Mouse (Mus musculus) telencephalon, adult 2 months (tissue): ENCODE measurements around the gene Gm28308.

Experiments
- DNase-seq: peaks from one replicate; pipeline ENCODE4 v3.0.0-alpha.2; 2011; ENCODE audit warnings: low read depth, low spot score

Gm28308 gene

DNA sequence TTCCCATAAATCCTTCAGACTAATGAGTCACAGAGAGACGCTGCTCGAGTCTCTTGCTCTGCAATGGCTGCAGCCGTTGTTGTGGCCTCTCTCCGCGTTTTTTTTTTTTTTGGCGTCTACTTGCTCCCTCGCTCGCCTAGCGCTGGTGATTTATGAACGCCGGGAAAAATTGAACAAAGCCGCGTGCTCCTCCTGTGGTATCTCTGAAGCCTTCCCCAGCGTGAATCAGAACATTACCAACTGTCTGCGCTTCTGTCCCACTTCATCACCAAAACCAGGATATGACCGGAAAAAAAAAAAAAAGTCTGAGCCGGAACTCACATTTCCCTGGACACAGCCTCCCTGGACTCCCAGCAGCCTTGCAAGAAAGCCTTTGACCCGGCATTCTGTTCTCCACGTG lies 27.9 kb downstream of the Gm28308 start:
- DNase-seq, result no peak

- DNase-seq, result no peak
Measured at GRCm38 (mm10) chr6:52184668-52185067, 28.5 kb downstream of the Gm28308 start.

DNA sequence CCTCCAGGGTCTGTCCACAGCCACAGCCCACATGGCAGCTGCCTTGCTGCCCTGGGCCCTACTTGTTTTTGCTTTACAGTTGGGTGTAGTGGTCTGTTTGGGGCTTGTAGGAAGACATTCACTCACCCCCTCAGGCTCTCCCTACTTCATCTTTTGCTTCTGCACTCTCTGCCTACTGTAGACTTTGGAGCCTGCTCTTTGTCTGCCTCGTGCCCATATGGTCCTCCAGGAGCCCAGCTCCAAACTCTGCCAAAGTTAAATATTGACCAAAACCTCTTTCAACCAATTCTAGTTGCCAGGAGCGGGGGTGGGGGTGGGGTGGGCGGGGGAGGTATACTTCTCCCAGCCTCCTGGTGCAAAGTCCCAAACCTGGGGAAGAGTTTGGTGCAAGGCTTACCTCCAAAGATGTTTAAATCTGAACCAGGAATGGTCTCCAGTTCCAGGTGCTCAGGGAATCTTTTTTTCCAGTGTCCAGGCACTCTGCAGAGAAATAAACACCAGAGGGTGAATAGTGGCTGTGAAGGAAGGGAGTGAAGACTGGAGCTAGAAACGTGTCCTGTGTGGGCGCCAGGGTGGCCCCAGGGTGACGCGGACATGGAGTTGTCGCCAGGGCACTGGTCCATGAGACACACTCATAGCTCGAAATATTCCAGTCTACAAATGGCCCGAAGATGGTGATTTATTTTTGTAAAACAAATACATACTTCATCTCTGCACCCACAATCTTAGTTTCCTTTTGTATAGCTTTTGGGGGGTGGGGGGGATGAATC lies 29.6 kb downstream of the Gm28308 start:
- no peak for DNase-seq

DNA sequence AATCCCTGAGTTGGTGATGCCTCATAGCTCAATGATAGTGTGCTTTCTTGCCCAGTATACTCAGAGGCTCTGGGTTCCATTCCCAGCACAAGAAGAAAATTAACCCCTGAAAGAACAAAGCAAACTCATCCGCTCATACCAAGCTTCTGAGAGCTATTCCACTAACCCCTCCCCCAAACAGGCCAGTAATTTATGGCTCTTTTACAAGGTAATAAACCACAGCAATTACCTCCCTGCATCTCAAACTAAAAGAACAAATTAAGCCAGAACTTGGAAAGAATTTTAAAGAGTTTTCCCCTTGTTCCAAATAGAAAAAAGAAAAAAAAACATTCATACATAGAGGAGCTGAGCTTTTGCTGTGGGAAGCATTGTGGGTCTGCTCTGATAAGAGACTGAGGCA lies 30.3 kb downstream of the Gm28308 start:
- DNase-seq, result no peak

GRCm38 (mm10) chr6:52182030-52182429 lies 31.1 kb downstream of the Gm28308 start:
- DNase-seq, result no peak

DNA sequence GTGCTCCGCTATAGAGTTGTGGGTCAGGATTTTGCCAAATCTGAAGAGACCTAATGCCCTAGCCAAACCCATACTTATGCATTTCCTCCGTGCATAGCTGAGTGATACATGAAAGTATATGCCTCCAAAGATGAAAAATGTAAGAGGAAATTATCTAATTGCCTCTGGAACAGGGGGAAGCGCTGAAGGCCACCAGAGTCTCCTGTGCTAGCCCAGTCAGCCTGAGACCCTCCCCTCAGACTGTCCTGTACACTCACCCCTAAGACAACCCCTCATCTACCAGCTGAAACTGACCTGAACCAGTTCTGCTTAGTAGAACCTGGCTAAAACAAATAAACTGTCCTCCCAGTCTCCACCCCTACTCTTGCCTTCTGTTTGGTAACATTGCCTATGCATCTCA lies 32.4 kb downstream of the Gm28308 start:
- DNase-seq, result no peak

- no peak for DNase-seq
Measured at GRCm38 (mm10) chr6:52180213-52180710, 32.9 kb downstream of the Gm28308 start.

GRCm38 (mm10) chr6:52179690-52180089 lies 33.4 kb downstream of the Gm28308 start:
- no peak for DNase-seq

DNA sequence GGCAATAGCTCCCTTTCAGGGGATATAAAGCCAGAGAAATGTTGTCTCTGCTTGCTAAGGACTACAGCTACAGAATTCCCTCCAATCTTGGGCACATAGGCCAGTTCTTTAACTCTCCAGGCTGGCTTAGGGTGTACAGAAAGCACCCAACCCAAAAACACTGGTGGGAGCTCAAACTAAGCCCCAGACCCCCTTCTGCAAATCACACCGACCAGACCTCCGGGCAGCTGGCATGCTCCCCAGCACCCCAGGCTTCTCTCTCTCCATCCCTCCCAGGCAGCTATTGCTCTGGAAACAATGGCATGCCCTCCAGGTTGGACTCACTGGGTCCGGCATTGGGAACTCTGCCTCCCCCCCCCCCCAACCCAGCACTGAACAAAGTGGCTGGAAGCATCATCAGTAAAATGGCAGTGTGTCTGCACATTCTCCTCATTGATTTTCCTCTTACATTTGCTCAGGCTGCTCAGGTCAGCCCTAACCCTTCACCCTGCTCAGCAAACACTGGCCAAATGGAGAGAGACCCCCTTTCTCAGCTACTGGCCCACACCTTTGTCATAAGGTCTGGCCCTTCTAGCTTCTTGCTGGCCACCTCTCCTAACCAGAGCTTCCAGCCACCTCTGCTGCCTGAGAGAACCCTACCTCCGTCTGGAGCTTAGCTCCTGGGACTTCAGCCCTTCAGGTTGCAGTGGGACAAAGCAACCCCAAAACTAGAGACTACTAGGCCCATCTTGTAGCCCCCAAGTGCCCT lies 34.0 kb downstream of the Gm28308 start:
- DNase-seq, result no peak

DNA sequence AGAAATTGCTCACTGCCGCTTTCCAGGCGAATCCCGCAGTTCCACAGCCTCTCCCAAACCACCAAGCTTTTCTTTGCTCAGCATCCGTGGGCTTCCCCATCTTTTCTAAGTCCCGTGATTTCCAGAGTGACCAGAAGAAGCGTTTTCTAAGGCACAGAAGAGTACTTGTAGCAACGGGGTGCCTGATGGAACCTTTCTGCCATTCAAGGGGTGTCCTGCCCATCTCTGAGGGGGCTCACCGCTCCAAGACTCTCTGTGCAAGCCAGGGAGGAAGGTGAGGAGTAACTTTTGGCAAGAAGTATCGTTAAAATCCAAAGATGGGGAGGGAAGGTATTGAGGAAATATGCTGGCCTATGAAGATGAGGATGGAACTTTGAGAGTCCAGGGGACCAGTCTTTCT lies 35.3 kb downstream of the Gm28308 start:
- DNase-seq, result no peak

- DNase-seq, result no peak
Measured at GRCm38 (mm10) chr6:52177061-52177735, 35.9 kb downstream of the Gm28308 start, which contains the start of gene 5730596B20Rik. 5730596B20Rik (plus strand) TSS chr6:52177498.

GRCm38 (mm10) chr6:52176391-52176790 lies 36.7 kb downstream of the Gm28308 start:
- no peak for DNase-seq

DNA sequence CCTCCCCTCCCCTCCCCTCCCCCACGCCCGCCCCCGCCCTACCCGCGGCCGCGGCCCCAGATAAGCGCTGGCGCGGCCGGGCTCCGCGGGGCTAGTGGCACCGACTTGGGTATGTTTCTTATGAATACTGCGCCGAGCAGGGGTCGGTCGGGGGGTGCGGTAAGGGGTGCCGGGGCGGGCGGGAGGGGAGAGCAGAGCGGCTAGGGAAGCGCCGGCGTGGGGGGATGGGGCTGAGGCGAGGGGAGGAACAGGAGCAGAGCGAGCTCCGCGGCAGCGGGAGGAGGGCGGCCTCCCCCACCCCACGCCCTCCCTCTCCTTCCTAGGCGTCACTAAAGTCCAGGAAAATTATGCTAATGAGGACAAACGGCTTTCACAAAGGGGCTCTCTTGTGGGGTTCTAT lies 37.3 kb downstream of the Gm28308 start:
- no peak for DNase-seq

DNA sequence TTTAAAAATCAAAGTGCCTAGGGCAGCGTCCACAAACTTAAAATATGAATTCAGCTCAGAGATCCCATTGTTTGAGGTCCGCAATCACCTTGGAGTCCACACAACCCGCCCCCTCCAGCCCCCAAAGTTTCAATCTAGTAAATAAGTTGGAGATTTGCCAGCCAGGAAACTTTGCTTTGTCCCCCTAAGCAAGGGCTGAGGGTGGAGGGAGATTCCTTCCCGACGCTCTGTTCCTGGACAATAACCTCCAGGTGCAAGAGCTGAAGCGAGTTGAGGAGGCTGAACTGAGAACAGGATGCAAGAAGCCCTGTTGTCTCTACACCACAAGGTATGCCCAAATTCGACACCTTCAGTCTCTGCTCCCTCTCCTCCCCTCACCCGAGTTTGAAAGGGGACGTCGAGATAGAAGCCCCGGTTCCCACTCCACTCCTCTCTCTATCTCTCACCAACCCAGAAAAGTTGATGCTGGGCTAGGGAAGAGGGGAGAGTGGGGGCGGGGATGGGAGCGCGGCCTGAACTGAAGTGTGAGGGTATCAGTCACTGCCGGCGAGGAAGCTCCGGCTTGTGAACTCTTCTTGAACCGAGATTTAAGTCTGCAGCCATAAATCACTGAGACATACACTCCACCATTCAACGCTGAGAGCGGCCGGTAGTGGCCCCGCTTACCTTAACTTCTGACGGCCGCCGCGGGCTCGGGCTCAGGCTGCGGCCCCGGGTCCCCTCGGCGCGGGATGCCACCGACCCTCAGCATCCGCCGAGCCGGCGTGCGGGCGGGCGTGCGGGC lies 38.0 kb downstream of the Gm28308 start:
- DNase-seq, result no peak

- no peak for DNase-seq
Measured at GRCm38 (mm10) chr6:52173648-52174047, 39.5 kb downstream of the Gm28308 start.

- DNase-seq, result no peak
Measured at GRCm38 (mm10) chr6:52172501-52172900, 40.6 kb downstream of the Gm28308 start.

- no peak for DNase-seq
Measured at GRCm38 (mm10) chr6:52171938-52172337, 41.2 kb downstream of the Gm28308 start.

DNA sequence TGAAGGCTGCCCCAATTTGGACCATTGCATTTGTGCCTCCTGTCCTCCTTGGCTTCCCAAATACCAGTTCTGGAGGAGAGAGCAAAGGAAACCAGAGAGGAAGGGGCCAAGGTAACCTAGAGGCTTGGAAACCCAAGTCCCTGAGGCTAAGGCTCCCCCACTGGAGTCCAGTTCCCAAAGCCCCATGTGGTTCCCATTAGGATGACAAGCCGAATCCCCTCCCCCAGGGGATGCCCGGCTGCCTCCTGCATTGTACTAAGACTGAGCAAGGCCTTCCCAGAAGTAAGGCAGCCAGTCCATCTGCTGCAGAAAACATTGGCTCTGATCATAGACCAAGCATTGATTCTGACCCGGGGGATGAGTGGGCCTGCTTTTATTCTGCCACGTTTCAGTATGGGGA lies 41.8 kb downstream of the Gm28308 start:
- DNase-seq, result no peak

GRCm38 (mm10) chr6:52170898-52171223 lies 42.3 kb downstream of the Gm28308 start:
- no peak for DNase-seq

GRCm38 (mm10) chr6:52170166-52170897 lies 42.8 kb downstream of the Gm28308 start:
- DNase-seq, result no peak
